Mouse (Mus musculus) gastrocnemius, postnatal 4 days (tissue): ENCODE data around the gene Nup153. TPM values are rescaled to one million over a fixed set of nuclear protein-coding genes. Genes with fewer than 3 reads are reported as not detected.
A peak's percentile ranks its signal among the peaks of the same experiment; 100 is the strongest.

ENCODE experiments used
- DNase-seq, 2 experiments: peaks; one replicate each; pipeline ENCODE4 v3.0.0; 2021 to 2022; ENCODE audit warnings: low spot score in 2 of 2, mixed read lengths in 2 of 2
- total RNA-seq, 2 experiments: library from RNA; stranded (reverse); gene quantifications; 2 replicates each; pipeline ENCODE4 v1.2.3; 2021

The Nup153 gene
- total RNA-seq, 2 experiments from 2014 or later: 51.6 to 66.3 TPM

DNA sequence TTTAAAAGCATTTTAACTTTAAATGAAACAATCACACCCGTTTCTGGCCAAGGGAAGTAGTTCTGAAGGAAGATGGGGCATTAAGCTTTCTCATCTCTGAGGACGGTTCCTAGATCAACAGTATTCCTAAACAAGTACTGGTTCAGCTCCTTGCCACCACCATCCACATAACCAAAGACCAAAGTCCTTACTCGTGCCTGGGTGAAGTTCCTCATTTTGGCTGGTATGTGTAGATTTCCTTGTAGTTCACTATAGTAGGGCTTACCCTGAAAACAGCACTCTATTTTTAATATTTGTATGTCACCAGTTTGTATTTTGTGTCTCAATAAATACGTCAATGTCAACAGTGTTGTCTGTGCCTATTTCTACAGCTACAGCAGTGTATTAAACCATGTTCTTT lies 50.0 kb downstream of the Nup153 start:
- no peak for DNase-seq

DNA sequence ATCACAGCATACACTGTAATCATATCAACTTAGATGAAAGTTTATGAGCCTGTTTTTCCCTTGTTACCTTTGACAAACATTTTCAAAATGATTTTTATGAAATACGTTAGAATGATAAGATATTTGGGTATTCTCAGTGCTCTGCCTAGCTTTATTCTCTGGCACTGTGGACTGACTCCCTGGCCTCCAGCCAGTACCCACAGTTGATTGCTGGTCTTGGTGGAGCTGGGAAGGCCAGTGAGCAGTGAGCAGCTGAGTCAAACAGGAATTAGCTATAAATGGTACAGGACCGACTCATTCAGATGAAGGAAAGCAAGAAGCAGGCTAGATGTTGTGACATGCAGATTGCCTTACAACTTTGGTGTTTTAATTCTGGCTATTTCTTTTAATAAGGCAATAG lies 53.1 kb downstream of the Nup153 start:
- no peak for DNase-seq

DNA sequence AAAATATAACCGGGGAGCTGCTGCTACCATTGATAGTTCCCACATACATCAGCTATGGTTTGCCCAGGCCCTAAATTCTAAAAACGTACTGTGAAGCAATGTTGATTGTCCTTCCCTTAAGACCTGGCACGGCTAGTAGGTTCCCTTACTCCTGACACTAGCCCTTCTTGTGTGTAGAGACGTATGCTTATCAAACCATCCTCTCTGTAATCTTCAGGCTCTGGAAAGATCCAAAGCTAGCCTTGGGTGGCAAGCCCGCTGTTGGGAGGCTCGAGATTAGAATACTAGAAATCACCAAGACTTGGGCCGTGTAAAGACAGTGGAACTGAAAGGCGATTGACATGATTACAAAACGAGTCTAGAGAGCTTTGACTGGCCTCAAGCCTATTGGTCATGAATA lies 57.2 kb downstream of the Nup153 start:
- no peak for DNase-seq

DNA sequence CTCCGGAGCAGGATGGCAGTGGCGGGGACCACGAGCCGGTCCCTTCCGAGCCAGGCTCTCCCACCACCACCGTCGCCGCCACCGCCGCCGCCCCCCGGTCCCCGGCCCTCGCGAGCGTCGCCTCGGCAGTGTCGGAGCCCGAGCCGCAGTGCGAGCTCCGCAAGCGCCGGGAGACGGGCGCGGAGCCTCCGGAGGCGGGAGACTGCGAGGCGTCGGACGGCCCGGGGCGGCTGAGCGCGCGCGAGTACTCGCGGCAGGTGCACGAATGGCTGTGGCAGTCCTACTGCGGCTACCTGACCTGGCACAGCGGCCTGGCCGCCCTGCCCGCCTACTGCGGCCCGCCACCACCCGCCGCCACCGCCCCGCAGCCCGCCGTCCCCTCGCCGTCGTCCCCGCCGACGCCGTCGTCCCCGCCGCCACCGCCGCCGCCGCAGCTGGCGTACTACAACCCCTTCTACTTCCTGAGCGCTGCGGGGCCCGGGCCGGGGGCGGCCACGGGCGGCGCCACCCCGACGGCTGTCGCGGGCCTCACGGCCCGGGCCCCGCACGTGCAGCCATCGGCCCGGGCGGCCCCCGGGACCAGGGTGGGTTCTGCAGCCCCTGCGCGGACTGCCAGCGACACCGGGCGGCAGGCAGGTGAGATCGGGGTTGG lies 58.0 kb downstream of the Nup153 start:
- DNase-seq: peak; percentile 25 to 41

DNA sequence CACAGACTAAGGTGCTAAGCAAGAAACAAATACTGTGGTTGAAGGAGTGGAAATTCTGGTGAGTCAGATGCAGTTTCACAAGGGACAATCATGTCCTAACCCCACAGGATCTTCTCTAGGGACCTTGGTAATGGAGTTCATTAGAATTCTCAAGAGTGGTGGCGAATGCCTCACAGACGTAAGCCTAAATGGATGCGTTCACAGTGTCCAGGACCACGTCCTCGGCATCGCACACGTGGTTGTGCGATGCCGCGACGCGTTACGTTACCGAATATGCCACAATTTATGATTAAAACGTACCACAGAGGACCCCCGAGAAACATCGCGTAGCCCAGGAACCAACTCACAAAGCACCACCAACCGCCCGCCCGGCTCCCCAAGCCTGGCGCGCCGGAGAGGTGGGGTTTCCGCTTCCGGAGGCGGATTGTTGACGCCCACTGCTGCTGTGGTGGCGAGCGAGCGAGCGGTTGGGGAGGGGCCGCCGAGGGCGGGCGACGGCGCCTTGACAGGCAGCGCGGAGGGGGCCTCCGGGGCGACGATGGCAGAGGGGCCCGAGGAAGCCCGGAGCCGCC lies 58.6 kb downstream of the Nup153 start, which contains the start of gene Fam8a1:
TSS of gene Fam8a1 (plus strand) at position 475 of the 572 bp plus-strand sequence.
- peak; percentile 87 to 92 for DNase-seq

DNA sequence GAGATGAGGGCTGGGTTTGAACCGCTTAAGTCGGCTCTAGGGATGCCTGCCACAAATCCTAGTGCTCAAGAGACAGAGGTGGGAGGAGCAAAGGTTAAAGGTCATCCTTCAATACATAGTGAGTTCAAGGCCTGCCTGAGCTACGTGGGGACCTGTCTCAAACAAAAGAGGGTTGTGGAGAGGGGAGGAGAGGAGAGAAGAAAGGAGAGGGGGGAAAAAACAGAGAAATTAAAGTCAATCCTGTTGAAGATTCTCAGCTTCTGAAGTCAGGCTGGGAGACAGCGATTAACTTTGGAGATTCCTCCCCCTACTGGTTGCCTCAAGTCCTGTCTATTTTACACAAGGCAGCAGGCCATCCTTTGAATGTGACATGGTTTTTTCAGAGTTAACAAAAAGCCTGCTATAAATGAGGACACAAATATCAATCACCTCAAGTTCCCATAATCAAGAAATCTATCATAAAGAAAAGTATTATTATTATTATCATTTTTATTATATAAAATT lies 64.2 kb downstream of the Nup153 start:
- no peak for DNase-seq

DNA sequence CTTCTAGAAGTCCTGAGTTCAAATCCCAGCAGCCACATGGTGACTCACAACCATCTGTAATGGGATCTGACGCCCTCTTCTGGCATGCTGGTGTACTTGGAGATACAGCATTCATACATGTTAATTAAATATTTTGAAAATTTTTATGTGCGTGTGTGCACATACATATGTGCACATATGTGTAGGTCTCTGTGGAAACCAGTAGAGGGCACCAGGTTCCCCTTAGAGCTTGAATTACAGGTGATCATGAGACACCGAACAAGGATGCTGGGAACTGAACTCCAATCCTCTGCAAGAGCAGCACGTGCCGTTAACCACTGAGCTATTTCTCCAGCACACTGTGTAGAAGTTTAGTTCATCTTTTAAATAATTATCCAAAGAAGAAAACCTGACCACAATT lies 68.5 kb downstream of the Nup153 start:
- DNase-seq: no peak

DNA sequence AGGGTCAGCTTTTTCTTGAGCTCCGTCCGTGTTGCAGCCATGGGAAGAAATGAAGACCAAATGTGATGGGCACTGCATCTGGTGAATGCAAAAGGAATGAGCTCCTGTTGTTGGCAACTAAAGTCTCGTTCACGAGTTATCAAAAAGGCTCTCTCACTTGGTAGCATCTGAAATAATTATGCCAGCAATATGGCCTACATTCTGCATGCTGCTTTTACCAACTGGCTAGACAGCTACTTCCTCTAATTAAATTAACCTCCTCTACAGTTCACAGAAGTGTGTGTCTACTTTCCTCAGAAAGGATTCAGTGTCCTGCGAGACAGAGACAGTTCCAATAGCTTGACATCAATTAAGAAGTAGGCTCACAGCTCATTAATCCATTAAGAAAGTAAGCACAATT lies 73.2 kb downstream of the Nup153 start:
- DNase-seq: no peak

DNA sequence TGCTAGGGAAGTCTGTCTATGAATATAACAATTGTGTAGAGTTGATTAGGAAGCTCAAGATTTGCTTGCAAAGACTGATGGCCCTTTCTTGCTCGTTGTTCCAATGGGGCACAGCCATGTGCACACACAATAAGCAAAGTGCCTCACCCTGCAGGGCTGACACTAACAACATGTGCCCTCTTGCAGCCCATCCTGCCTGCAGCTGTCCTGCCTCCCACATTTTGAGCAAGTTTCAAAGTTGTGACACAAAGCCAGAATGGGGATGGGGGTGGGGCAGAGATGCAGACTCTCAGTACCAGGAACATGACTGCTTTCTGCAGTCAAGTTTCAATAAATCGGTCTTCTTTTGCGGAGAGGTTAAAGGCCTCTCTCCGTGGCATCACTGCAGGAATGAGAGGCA lies 74.1 kb downstream of the Nup153 start:
- no peak for DNase-seq

DNA sequence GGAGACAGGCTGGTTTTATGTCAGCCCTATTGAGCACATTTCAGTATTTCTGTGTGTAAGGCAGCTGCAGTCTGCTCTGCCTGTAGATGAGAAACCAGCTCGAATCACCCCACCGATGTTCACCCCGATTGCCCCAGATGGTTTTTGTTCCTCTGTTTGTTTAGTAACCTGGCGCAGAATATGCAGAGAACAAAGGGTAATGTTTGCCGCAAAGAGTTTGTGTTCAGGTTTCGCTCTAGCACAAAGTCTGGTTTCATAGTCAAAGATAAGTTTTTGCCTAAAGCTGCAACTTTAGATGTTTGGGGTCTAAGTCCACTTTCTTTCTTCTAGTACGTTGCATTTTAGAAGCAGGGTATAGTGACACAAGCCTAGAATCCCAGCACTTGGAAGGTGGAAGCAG lies 75.1 kb downstream of the Nup153 start:
- no peak for DNase-seq

DNA sequence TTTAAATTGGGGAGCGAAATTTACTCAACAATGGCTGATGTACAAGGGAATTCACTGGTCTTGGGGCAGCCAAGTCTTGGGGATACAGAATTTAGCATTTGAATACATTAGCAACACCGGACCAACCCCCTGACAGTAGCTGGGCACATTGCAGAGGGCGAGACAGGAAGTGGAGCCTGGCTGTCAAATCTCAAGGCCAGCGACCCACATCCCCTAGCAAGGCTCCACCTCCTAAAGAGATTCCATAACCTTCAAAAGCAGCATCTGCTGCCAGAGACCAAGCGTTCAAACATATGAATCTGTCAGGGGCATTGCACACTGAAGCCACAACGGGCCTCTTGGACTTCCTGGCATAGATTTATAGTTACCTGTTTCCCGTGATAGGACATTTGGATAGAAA lies 75.9 kb downstream of the Nup153 start:
- DNase-seq: no peak

DNA sequence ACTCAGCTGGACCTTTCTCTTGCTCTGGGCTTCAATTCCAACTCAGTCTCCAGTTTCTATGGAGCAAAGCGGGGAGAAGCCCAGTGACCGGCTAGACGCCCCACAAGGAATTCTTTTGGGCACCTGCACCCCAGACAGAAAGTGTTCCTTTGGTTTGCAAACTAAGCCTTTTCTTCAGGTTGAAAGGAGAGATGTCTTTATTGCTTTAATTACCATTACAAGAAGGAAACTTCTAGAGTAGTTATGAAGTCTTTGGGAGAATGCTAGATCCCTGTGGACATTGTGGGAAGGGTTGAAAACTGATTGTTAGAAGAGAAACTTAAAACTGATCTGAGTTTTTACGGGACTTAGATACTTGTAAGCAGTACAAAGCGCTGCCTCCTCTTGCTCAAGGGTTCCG lies 82.3 kb downstream of the Nup153 start:
- no peak for DNase-seq

DNA sequence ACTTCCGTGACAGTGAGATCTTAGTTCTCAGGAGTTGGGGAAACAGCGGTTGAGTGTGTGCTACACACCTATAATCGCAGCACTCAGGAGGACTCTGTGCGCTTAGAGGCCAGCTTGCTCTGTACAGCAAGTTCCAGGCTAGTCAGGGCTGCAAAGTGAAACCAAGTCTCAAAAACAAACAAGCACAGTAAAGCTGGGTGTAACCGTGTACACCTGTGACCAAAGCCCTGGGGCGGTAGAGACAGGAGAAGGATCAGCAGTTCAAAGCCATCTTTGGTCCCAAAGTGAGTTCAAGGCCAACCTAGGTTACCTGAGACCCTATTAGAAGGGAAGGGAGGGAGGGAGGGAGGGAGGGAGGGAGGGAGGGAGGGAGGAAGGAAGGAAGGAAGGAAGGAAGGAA lies 83.6 kb downstream of the Nup153 start:
- no peak for DNase-seq

DNA sequence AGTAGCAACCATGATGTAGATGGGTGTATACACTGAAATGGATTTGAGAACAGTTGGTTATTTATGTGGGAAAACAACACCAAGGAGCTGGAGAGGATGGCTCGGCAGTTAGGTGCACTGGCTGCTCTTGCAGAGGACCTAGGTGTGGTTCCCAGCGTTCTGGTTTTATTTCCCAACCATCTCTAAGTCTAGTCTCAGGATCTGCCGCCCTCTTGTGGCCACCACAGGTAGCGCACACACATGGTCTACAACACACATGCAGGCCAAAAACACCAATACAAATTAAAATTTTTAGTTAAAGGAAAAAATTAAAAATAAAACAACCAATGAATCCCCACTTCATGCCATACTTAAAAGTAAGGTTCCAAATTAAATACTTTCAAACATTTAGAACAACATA lies 85.4 kb downstream of the Nup153 start:
- DNase-seq: no peak

DNA sequence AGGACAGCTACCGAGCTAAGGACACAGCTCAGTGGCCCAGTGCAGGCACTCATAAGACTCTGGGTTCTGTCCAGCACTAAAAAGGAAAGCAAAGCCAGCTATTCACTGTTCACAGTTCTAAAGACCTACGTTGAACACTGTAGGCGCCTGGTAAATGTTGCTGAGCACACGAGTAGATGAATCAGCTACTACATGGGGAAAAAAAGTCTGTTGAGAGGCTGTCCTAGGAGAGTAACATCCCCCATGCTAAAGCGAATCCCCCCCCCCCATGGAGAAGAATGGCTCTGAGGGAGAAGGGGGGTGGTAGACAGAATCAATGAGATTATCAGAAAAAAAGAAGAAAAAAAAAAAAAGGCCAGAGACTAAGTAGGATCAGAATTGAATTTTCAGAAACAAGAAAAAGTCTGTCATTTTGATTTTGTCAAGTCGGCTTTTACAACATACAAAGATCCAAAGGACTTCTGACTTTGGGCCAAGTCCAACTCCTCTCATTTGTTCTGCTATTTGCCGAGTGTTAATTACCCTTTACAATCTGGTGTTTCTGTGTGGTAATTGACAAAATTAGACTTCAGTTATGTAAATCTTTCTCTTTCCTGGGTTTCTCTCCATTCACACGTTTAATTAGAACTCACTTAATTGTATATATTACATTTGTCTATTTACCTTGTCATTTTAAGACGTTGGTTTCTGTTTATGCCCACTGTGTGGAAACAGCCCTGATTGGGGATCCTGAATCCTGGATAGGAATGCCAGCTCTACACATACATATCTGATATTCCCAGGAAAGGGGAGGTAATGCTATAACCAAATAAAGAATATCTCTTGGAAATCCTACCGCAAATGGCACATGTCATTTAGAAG lies 86.9 kb downstream of the Nup153 start:
- no peak for DNase-seq

DNA sequence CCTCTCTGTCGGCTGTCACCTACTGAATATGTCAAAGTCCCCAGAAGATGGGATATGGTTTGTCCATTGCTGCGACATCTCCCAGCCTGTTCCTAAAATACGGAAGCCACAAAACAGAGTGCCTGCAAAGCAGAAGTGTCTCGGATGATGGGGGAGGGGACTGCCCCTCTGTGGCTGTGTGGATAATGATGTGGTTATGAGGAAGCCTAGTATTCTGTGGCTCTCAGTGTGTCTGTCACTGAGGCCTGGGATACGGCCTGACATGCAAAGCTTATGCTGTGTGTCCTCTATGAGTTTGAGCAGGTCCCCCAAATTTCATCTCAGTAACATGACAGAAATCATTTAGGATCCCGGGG lies 93.6 kb downstream of the Nup153 start:
- DNase-seq: no peak

DNA sequence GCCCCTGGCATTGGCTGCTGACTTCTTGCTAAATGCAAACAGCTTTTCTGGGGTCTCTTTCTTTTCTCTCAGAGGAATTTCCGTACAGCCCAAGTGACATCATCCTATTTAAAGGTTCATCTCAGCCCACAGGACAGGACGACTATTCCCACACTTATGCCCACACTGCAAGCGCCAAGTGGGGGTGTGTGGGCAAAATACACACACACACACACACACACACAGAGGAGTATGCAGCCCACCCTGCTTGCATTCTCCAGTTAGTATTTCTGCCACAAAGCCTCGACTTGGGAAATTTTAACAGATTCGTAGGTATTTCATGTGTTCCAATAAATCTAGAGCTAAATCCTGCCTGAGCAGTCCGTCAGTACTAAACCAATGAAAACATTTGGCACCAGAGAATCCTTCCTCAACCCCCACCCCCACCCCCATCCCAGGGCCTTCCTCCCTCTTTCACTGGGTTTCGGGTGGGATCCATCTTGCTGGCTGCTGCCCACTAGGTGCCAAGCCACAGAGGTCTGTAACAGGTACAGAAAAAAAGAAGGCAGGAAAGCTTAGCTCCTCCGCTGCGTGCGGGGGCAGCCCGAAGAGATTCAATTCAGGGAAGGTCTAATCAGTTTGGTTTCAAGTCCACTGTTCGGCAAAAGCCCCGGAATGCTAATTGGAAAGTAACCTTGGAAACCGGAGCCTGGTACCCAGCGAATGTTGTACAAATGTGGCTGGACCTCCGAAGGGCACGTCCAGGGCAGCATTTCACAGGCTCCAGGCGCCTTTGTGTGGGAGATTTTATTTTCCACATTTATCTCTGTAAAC lies 94.2 kb downstream of the Nup153 start:
- DNase-seq: no peak

DNA sequence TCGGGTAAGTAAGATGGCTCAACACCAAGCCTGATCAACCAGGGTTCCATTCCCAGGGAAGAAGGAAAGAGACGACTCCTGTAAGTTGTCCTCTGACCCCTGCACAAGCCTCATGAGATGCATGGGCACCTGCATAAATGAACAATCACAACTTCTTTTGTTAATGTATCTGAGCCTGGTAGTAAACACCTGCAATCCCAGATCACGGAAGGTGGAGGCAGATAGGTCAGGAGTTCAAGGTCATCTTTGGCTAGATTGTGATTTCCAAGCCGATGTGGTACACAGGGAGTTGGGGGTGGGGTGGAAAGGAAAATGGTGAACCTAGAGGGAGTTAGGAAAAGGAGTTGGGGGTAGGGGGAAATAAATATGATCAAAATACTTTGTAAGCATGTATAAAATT lies 94.9 kb downstream of the Nup153 start:
- DNase-seq: no peak
